Mouse (Mus musculus): ENCODE measurements around the gene Gm42878. TPM values are rescaled to one million over a fixed set of nuclear protein-coding genes. Genes with fewer than 3 reads are reported as not detected.

Gene Gm42878
- polyA plus RNA-seq, 1 experiment from 2014 or later, result not detected

Other genes starting within 250 kb of the Gm42878 start
- gene Trafd1, start 159.8 kb downstream of the Gm42878 start, polyA plus RNA-seq (2016; fragmentation: Nextera tagmentation; extraction: Ambion mirVana), result 50.4 and 67.7 TPM in 2 replicates
- gene Naa25, start 147.5 kb downstream of the Gm42878 start, polyA plus RNA-seq (2016; fragmentation: Nextera tagmentation; extraction: Ambion mirVana), result 47.0 and 52.8 TPM in 2 replicates
- 0.55 and 0.73 TPM in 2 replicates for gene Tmem116, start 93.6 kb downstream of the Gm42878 start, polyA plus RNA-seq (2016; fragmentation: Nextera tagmentation; extraction: Ambion mirVana)
- 102 and 112 TPM in 2 replicates for gene Erp29, start 93.0 kb downstream of the Gm42878 start, polyA plus RNA-seq (2016; fragmentation: Nextera tagmentation; extraction: Ambion mirVana)
- gene Adam1b, start 42.0 kb downstream of the Gm42878 start, polyA plus RNA-seq (2016; fragmentation: Nextera tagmentation; extraction: Ambion mirVana), result not detected in 2 replicates
- 0.90 and 1.3 TPM in 2 replicates for gene Adam1a, start within 50 bp of the Gm42878 start, polyA plus RNA-seq (2016; fragmentation: Nextera tagmentation; extraction: Ambion mirVana)
- gene Mapkapk5, start 423 bp upstream of the Gm42878 start, polyA plus RNA-seq (2016; fragmentation: Nextera tagmentation; extraction: Ambion mirVana), result 50.3 and 60.3 TPM in 2 replicates
- gene Aldh2, start 48.3 kb upstream of the Gm42878 start, polyA plus RNA-seq (2016; fragmentation: Nextera tagmentation; extraction: Ambion mirVana), result 153 and 163 TPM in 2 replicates
- 2.6 and 3.5 TPM in 2 replicates for gene Acad12, start 73.5 kb upstream of the Gm42878 start, polyA plus RNA-seq (2016; fragmentation: Nextera tagmentation; extraction: Ambion mirVana)
- gene Acad10, start 115.0 kb upstream of the Gm42878 start, polyA plus RNA-seq (2016; fragmentation: Nextera tagmentation; extraction: Ambion mirVana), result 1.4 and 2.0 TPM in 2 replicates
- 38.8 and 45.7 TPM in 2 replicates for gene Brap, start 115.1 kb upstream of the Gm42878 start, polyA plus RNA-seq (2016; fragmentation: Nextera tagmentation; extraction: Ambion mirVana)
- 40.2 and 52.6 TPM in 2 replicates for gene Atxn2, start 165.9 kb upstream of the Gm42878 start, polyA plus RNA-seq (2016; fragmentation: Nextera tagmentation; extraction: Ambion mirVana)

Data from limb, embryonic 10.5 days (tissue).